Mouse (Mus musculus): ENCODE data around the gene Mettl26. TPM values are rescaled to one million over a fixed set of nuclear protein-coding genes. Genes with fewer than 3 reads are reported as not detected.

Gene Mettl26
- polyA plus RNA-seq, 1 experiment from 2014 or later = 50.5 TPM

DNA sequence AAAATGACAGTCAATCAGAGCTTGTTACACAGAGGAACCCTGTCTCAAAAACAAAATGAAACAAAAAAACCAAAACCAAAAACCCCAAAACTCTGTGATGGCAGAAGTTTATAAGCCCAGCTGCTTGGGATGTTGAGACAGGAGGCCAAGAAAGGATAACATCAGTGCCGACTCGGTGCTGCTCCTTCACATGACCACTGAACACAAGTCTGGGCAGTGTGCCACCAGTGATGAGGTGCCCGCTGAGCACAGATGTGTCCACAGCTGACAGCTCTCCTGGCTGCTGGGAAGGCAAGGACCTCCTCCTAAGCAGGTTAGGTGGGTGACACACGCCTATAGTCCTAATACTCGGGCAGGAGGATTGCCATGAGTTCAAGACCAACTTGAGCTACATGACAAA lies 47.2 kb downstream of the Mettl26 start:
- Histone ChIP-seq H3K36me3 (ENCODE audit: control insufficient read depth, insufficient read depth) (peaks cover 26% of the 10 kb centered on the region), H3K4me3 (ENCODE audit: low read depth, low read length) (no peak overlapping the region), H3K4me1 (ENCODE audit: control insufficient read depth, low read depth, low read length) (peaks cover 29% of the 10 kb centered on the region), H3K27ac (ENCODE audit: low read length) (no peak overlapping the region), H3K9me3 (replicated peaks; ENCODE audit: control insufficient read depth, low read length) (no peaks in the 10 kb centered on the region), H3K9ac (ENCODE audit: low read depth, low read length) (no peak overlapping the region), H3K27me3 (ENCODE audit: control insufficient read depth, insufficient read depth, low read depth, low read length) (no peaks in the 10 kb centered on the region), H3K4me2 (ENCODE audit: low read depth, low read length) (no peak overlapping the region)
- WGBS (ENCODE audit: insufficient replicate concordance) = 65% methylated on average over 5 of the region's 5 CpGs
- no peak for ATAC-seq (ENCODE audit: low read depth)

GRCm38 (mm10) chr17:25925348-25925747 lies 50.5 kb downstream of the Mettl26 start:
- ATAC-seq (ENCODE audit: low read depth) = no peak
- 72% methylated on average over 2 of the region's 2 CpGs for WGBS (ENCODE audit: insufficient replicate concordance)
- Histone ChIP-seq H3K4me2 (ENCODE audit: low read depth, low read length) (no peak overlapping the region), H3K36me3 (ENCODE audit: control insufficient read depth, insufficient read depth) (peaks cover 55% of the 10 kb centered on the region), H3K4me1 (ENCODE audit: control insufficient read depth, low read depth, low read length) (peaks cover 9% of the 10 kb centered on the region), H3K27ac (ENCODE audit: low read length) (no peak overlapping the region), H3K9me3 (replicated peaks; ENCODE audit: control insufficient read depth, low read length) (no peaks in the 10 kb centered on the region), H3K4me3 (ENCODE audit: low read depth, low read length) (no peak overlapping the region), H3K9ac (ENCODE audit: low read depth, low read length) (no peak overlapping the region), H3K27me3 (ENCODE audit: control insufficient read depth, insufficient read depth, low read depth, low read length) (no peaks in the 10 kb centered on the region)

Small RNAs within 50 kb of the gene (microRNA-seq; reads per million reads assigned to microRNA genes)
- gene Mir3082 = not detected

Other genes starting within 250 kb of the Mettl26 start
- not detected in 2 replicates for gene Gng13, start 157.9 kb upstream of the Mettl26 start, polyA plus RNA-seq (2015; fragmentation: Nextera tagmentation; extraction: Ambion mirVana)
- gene Chtf18, start 147.7 kb upstream of the Mettl26 start, polyA plus RNA-seq (2015; fragmentation: Nextera tagmentation; extraction: Ambion mirVana) = 16.3 and 18.0 TPM in 2 replicates
- gene Rpusd1, start 147.4 kb upstream of the Mettl26 start, polyA plus RNA-seq (2015; fragmentation: Nextera tagmentation; extraction: Ambion mirVana) = 5.2 TPM in 2 replicates
- not detected in 2 replicates for gene Mslnl, start 139.0 kb upstream of the Mettl26 start, polyA plus RNA-seq (2015; fragmentation: Nextera tagmentation; extraction: Ambion mirVana)
- 2.8 and 3.4 TPM in 2 replicates for gene Msln, start 120.7 kb upstream of the Mettl26 start, polyA plus RNA-seq (2015; fragmentation: Nextera tagmentation; extraction: Ambion mirVana)
- 12.1 and 13.8 TPM in 2 replicates for gene Narfl, start 101.3 kb upstream of the Mettl26 start, polyA plus RNA-seq (2015; fragmentation: Nextera tagmentation; extraction: Ambion mirVana)
- gene Haghl, start 89.4 kb upstream of the Mettl26 start, polyA plus RNA-seq (2015; fragmentation: Nextera tagmentation; extraction: Ambion mirVana) = 6.9 and 7.0 TPM in 2 replicates
- 0.04 and 0.07 TPM in 2 replicates for gene Ccdc78, start 88.5 kb upstream of the Mettl26 start, polyA plus RNA-seq (2015; fragmentation: Nextera tagmentation; extraction: Ambion mirVana)
- gene Fam173a, start 82.2 kb upstream of the Mettl26 start, polyA plus RNA-seq (2015; fragmentation: Nextera tagmentation; extraction: Ambion mirVana) = 54.1 and 57.1 TPM in 2 replicates
- gene AC134908.4, start 79.4 kb upstream of the Mettl26 start, polyA plus RNA-seq (2015; fragmentation: Nextera tagmentation; extraction: Ambion mirVana) = not detected in 2 replicates
- 11.8 and 12.1 TPM in 2 replicates for gene Metrn, start 77.9 kb upstream of the Mettl26 start, polyA plus RNA-seq (2015; fragmentation: Nextera tagmentation; extraction: Ambion mirVana)
- gene Fbxl16, start 66.0 kb upstream of the Mettl26 start, polyA plus RNA-seq (2015; fragmentation: Nextera tagmentation; extraction: Ambion mirVana) = 0.09 and 0.17 TPM in 2 replicates
- gene Wdr24, start 51.4 kb upstream of the Mettl26 start, polyA plus RNA-seq (2015; fragmentation: Nextera tagmentation; extraction: Ambion mirVana) = 10.8 and 11.6 TPM in 2 replicates
- 20.7 and 23.5 TPM in 2 replicates for gene Jmjd8, start 46.2 kb upstream of the Mettl26 start, polyA plus RNA-seq (2015; fragmentation: Nextera tagmentation; extraction: Ambion mirVana)
- gene Stub1, start 41.7 kb upstream of the Mettl26 start, polyA plus RNA-seq (2015; fragmentation: Nextera tagmentation; extraction: Ambion mirVana) = 106 and 112 TPM in 2 replicates
- 0.30 and 0.45 TPM in 2 replicates for gene Rhbdl1, start 37.8 kb upstream of the Mettl26 start, polyA plus RNA-seq (2015; fragmentation: Nextera tagmentation; extraction: Ambion mirVana)
- 0.64 and 0.65 TPM in 2 replicates for gene Gm20683, start 33.3 kb upstream of the Mettl26 start, polyA plus RNA-seq (2015; fragmentation: Nextera tagmentation; extraction: Ambion mirVana)
- gene Rhot2, start 30.2 kb upstream of the Mettl26 start, polyA plus RNA-seq (2015; fragmentation: Nextera tagmentation; extraction: Ambion mirVana) = 11.4 and 12.3 TPM in 2 replicates
- gene Wdr90, start 13.6 kb upstream of the Mettl26 start, polyA plus RNA-seq (2015; fragmentation: Nextera tagmentation; extraction: Ambion mirVana) = 7.2 and 7.8 TPM in 2 replicates
- 32.8 and 37.0 TPM in 2 replicates for gene Mcrip2, start 6.3 kb upstream of the Mettl26 start, polyA plus RNA-seq (2015; fragmentation: Nextera tagmentation; extraction: Ambion mirVana)
- gene Wfikkn1, start 5.8 kb downstream of the Mettl26 start, polyA plus RNA-seq (2015; fragmentation: Nextera tagmentation; extraction: Ambion mirVana) = 0.30 and 0.42 TPM in 2 replicates
- 6.2 and 7.0 TPM in 2 replicates for gene Rab40c, start 44.7 kb downstream of the Mettl26 start, polyA plus RNA-seq (2015; fragmentation: Nextera tagmentation; extraction: Ambion mirVana)
- gene Pigq, start 69.9 kb downstream of the Mettl26 start, polyA plus RNA-seq (2015; fragmentation: Nextera tagmentation; extraction: Ambion mirVana) = 147 and 154 TPM in 2 replicates
- 6.8 and 7.8 TPM in 2 replicates for gene Nhlrc4, start 69.9 kb downstream of the Mettl26 start, polyA plus RNA-seq (2015; fragmentation: Nextera tagmentation; extraction: Ambion mirVana)
- 0.13 and 0.16 TPM in 2 replicates for gene A930017K11Rik, start 77.5 kb downstream of the Mettl26 start, polyA plus RNA-seq (2015; fragmentation: Nextera tagmentation; extraction: Ambion mirVana)
- gene Capn15, start 110.7 kb downstream of the Mettl26 start, polyA plus RNA-seq (2015; fragmentation: Nextera tagmentation; extraction: Ambion mirVana) = 8.0 and 9.9 TPM in 2 replicates
- 1.4 and 1.7 TPM in 2 replicates for gene Rab11fip3, start 194.5 kb downstream of the Mettl26 start, polyA plus RNA-seq (2015; fragmentation: Nextera tagmentation; extraction: Ambion mirVana)
- 21.2 and 26.3 TPM in 2 replicates for gene Decr2, start 215.3 kb downstream of the Mettl26 start, polyA plus RNA-seq (2015; fragmentation: Nextera tagmentation; extraction: Ambion mirVana)
- gene Nme4, start 220.5 kb downstream of the Mettl26 start, polyA plus RNA-seq (2015; fragmentation: Nextera tagmentation; extraction: Ambion mirVana) = 30.1 and 30.9 TPM in 2 replicates
- gene Tmem8, start 238.2 kb downstream of the Mettl26 start, polyA plus RNA-seq (2015; fragmentation: Nextera tagmentation; extraction: Ambion mirVana) = 1.2 and 1.6 TPM in 2 replicates
- 106 and 117 TPM in 2 replicates for gene Mrpl28, start 248.4 kb downstream of the Mettl26 start, polyA plus RNA-seq (2015; fragmentation: Nextera tagmentation; extraction: Ambion mirVana)

Data from liver, embryonic 16.5 days (tissue).